Mouse (Mus musculus) heart, postnatal 0 days (tissue): ENCODE data around the gene Jsrp1. TPM values are rescaled to one million over a fixed set of nuclear protein-coding genes. Genes with fewer than 3 reads are reported as not detected.

Experiments used
- ATAC-seq: fragments of 200-750 bp; cut with Nextera tagmentation; 2 replicates; pipeline ENCODE4 v1.8.0; 2017; ENCODE audit warnings: low read depth, moderate number of reproducible peaks, moderate library complexity; ENCODE audit not compliant: insufficient read depth
- DNase-seq: peaks from one replicate; pipeline ENCODE4 v3.0.0-alpha.2; 2016; ENCODE audit warnings: low spot score
- H3K27ac ChIP-seq: fragments of 300-500 bp; sonication (generic); 2 replicates; pipeline ENCODE4 v1.5.1; 2014; ENCODE audit warnings: low read depth, mild to moderate bottlenecking
- H3K27me3 ChIP-seq: fragments of 300-500 bp; sonication (generic); 2 replicates; pipeline ENCODE4 v1.6.1; 2014; ENCODE audit warnings: low read length, mixed read lengths; ENCODE audit not compliant: control insufficient read depth, insufficient read depth
- H3K36me3 ChIP-seq: fragments of 300-500 bp; sonication (generic); replicated peaks from 2 replicates; pipeline ENCODE4 v1.6.1; 2014; ENCODE audit warnings: low read length, mixed read lengths; ENCODE audit not compliant: control insufficient read depth, insufficient read depth
- H3K4me1 ChIP-seq: fragments of 300-500 bp; sonication (generic); 2 replicates; pipeline ENCODE4 v1.6.1; 2014; ENCODE audit warnings: antibody characterized with exemption; ENCODE audit not compliant: control insufficient read depth, insufficient read depth
- H3K4me2 ChIP-seq: fragments of 300-500 bp; sonication (generic); 2 replicates; pipeline ENCODE4 v1.6.1; 2014; ENCODE audit warnings: low read depth, mild to moderate bottlenecking, low read length, moderate library complexity
- H3K4me3 ChIP-seq: fragments of 300-500 bp; sonication (generic); 2 replicates; pipeline ENCODE4 v1.5.1; 2014; ENCODE audit warnings: low read depth, low read length
- H3K9ac ChIP-seq: fragments of 300-500 bp; sonication (generic); replicated peaks from 2 replicates; pipeline ENCODE4 v1.6.1; 2014; ENCODE audit warnings: low read depth, low read length, mixed read lengths
- H3K9me3 ChIP-seq: fragments of 300-500 bp; sonication (generic); replicated peaks from 2 replicates; pipeline ENCODE4 v1.6.1; 2016; ENCODE audit warnings: low read length; ENCODE audit not compliant: control insufficient read depth
- CTCF ChIP-seq: IDR thresholded peaks from 2 replicates; pipeline ENCODE4 v1.5.1; 2016; ENCODE audit warnings: antibody characterized with exemption, control low read depth, low read depth
- EP300 ChIP-seq: IDR thresholded peaks from 2 replicates; pipeline ENCODE4 v1.6.1; 2016; ENCODE audit warnings: antibody characterized with exemption, low read depth
- WGBS: fragments of 180-500 bp; shearing (Covaris S2); extraction: QIAGEN DNeasy Blood & Tissue Kit; methylation state at CpG from one replicate; pipeline ENCODE4 v1.1.7; 2014; 5-methylcytosine and 5-hydroxymethylcytosine counted together
- polyA plus RNA-seq: library from polyadenylated mRNA; unstranded; fragments of >200 nt; fragmentation: Nextera tagmentation; extraction: Ambion mirVana; gene quantifications from 2 replicates; pipeline ENCODE4 v1.2.1, GENCODE M21; 2015
- total RNA-seq: library from RNA; depleted of rRNA; stranded (reverse); fragments of >200 nt; gene quantifications from 2 replicates; pipeline ENCODE4 v1.2.3, GENCODE M21; 2014; ENCODE audit warnings: low replicate concordance

Gene Jsrp1
- total and polyA plus RNA-seq, 2 experiments from 2014 or later, result 2.3 TPM; not detected in 1

- DNase-seq, result no peak
Measured at GRCm38 (mm10) chr10:80814800-80815199, 1.5 kb upstream of the Jsrp1 start.

GRCm38 (mm10) chr10:80812391-80813041 lies 782 bp downstream of the Jsrp1 start:
- no peaks in the 10 kb centered on the region for H3K9me3 ChIP-seq
- no peak for DNase-seq

More at GRCm38 (mm10) chr10:80814800-80815199, 1.5 kb upstream of the Jsrp1 start:
- 0 out of 2 replicates have a peak, but pooled peaks have one; percentile 5 for TF ChIP-seq CTCF
- no peak for TF ChIP-seq EP300
- H3K4me1 ChIP-seq, result 0 out of 2 replicates have a peak, but pooled peaks cover 8% of the 10 kb centered on the region
- no peak overlapping the region for H3K4me3 ChIP-seq
- no peak overlapping the region for H3K9ac ChIP-seq
- H3K36me3 ChIP-seq, result no peaks in the 10 kb centered on the region
- H3K27ac ChIP-seq, result no peak overlapping the region
- H3K9me3 ChIP-seq, result no peaks in the 10 kb centered on the region
- 56% methylated on average over 7 of the region's 7 CpGs for WGBS
- H3K27me3 ChIP-seq, result no peaks in the 10 kb centered on the region
- no peak overlapping the region for H3K4me2 ChIP-seq
- no peak for ATAC-seq

GRCm38 (mm10) chr10:80810084-80810483 lies 3.2 kb downstream of the Jsrp1 start:
- Histone ChIP-seq H3K27me3 (no peaks in the 10 kb centered on the region), H3K4me3 (peak overlapping the region; percentile 21; the same call in 1 of the 2 replicates), H3K36me3 (no peaks in the 10 kb centered on the region), H3K27ac (no peak overlapping the region), H3K9ac (peak overlapping the region; percentile 40; the same call in 1 of the 2 replicates), H3K4me1 (peaks cover 35% of the 10 kb centered on the region; the same call in 1 of the 2 replicates), H3K4me2 (peak overlapping the region; percentile 54), H3K9me3 (no peaks in the 10 kb centered on the region)
- DNase-seq (no peak), ATAC-seq (no peak)
- 6% methylated on average over 19 of the region's 20 CpGs for WGBS
- TF ChIP-seq CTCF (no peak), EP300 (no peak)

More at GRCm38 (mm10) chr10:80812391-80813041, 782 bp downstream of the Jsrp1 start:
- Histone ChIP-seq H3K4me2 (no peak overlapping the region), H3K27me3 (no peaks in the 10 kb centered on the region), H3K27ac (no peak overlapping the region), H3K36me3 (no peaks in the 10 kb centered on the region), H3K4me3 (no peak overlapping the region), H3K9ac (peak overlapping the region; percentile 36; the same call in 1 of the 2 replicates), H3K4me1 (0 out of 2 replicates have a peak, but pooled peaks cover 25% of the 10 kb centered on the region)
- WGBS, result 36% methylated on average over 5 of the region's 5 CpGs
- TF ChIP-seq CTCF (no peak), EP300 (no peak)
- ATAC-seq, result no peak

DNA sequence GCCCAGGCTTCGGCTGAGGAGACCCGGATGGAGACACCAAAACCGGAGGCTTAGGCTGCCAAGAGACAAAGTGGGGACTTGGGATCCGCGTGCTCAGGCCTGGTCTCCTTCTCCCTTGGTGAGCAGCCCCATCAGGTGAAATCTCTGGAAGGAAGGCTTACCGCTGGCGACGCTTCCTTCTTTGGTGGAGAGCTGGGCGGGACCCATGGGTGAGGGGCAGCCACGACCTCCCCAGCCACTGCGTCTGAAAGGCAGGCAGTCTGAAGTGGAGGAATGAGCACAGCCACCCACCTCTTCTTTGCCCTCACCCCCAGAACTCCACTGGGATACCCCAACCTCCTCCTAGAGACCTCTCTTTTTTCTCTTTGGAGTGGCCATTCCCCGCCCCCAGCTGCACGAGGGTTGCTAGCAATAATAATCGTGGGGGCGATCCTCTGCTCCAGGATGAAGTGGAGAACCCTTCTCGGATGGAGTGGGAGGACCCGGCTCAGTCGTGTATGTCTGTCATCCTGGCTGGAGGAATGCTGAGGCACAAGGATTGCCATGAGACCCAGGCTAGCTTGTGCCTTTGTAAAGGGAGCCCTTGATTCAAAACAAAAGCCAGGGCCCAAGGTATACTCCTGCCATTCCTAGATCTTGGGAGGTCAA lies 4.2 kb downstream of the Jsrp1 start:
- ATAC-seq, result no peak
- no peak for DNase-seq
- no peak for TF ChIP-seq CTCF
- no peak for TF ChIP-seq EP300
- H3K9me3 ChIP-seq, result no peaks in the 10 kb centered on the region
- no peak overlapping the region for H3K27ac ChIP-seq
- 9% methylated on average over 18 of the region's 18 CpGs for WGBS
- peaks cover 8% of the 10 kb centered on the region for H3K36me3 ChIP-seq
- H3K9ac ChIP-seq, result peak overlapping the region; percentile 31; the same call in 1 of the 2 replicates
- no peak overlapping the region for H3K4me3 ChIP-seq
- peaks cover 35% of the 10 kb centered on the region; the same call in 1 of the 2 replicates for H3K4me1 ChIP-seq
- H3K4me2 ChIP-seq, result peak overlapping the region; percentile 95
- H3K27me3 ChIP-seq, result no peaks in the 10 kb centered on the region

DNA sequence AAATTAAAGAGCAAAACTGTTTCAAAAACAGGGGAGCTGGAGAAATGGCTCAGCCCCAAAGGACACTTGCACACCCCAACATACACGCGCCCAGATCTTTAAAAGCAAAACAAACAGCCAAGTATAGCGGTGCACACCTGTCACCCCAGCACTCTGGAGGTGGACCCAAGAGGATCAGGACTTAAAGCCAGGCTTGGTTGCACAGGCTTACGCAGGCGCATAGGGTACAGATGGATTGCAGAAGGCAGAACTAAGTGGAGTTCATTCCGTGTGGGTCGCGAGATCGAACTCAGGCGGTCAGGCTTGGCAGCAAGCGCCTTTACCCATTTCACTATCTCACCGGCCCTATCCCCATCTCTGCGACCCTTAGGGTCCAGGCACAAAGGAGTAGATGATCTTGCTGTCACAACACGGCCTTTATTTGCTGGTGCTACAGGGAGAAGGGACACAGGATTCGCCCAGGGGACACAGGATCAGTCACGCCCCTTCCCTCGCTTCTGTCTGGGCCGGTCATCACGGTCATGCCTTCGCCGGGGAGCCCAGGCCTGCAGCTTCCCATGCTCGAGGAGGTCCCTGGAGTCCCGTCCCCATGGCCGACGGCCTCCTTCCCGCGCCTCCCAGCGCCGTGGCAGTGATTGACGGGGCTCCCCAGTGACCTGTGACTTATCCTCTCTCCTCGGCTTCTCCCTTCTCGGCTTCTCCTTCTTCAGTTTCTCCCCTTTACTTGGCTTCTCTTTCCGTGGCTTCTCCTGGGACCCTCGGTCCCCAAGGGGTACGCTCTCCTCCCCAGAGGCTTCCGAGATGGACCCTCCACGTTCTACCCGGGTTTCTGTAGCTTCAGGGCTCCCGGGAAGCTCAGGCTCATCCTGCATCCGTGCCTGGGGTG lies 5.0 kb downstream of the Jsrp1 start:
- 0 out of 2 replicates have a peak overlapping the region, but pooled peaks have one; percentile 0 for H3K4me3 ChIP-seq
- no peak for DNase-seq
- WGBS, result 28% methylated on average over 40 of the region's 40 CpGs
- H3K9ac ChIP-seq, result peak overlapping the region; percentile 31; the same call in 1 of the 2 replicates
- H3K4me1 ChIP-seq, result peaks cover 35% of the 10 kb centered on the region; the same call in 1 of the 2 replicates
- TF ChIP-seq EP300 (no peak), CTCF (no peak)
- peak overlapping the region; percentile 95 for H3K4me2 ChIP-seq
- no peaks in the 10 kb centered on the region for H3K9me3 ChIP-seq
- H3K27ac ChIP-seq, result 0 out of 2 replicates have a peak overlapping the region, but pooled peaks have one; percentile 70
- peaks cover 15% of the 10 kb centered on the region for H3K36me3 ChIP-seq
- H3K27me3 ChIP-seq, result no peaks in the 10 kb centered on the region
- ATAC-seq, result no peak
